Mouse (Mus musculus) kidney, embryonic 16.5 days (tissue): Measurements from ENCODE around the gene Gm17783. TPM values are rescaled to one million over a fixed set of nuclear protein-coding genes. Genes with fewer than 3 reads are reported as not detected.
"Not testable (repeated sequence)": the region's sequence is repeated elsewhere in the genome, so short reads cannot be mapped to it uniquely, and the experiment has no call there.

Source experiments
- ATAC-seq: fragments of 200-750 bp; cut with Nextera tagmentation; 2 replicates; pipeline ENCODE4 v1.8.0; 2017; ENCODE audit warnings: moderate TSS enrichment; ENCODE audit not compliant: low FRiP score, low TSS enrichment
- H3K27ac ChIP-seq: fragments of 300-500 bp; sonication (generic); 2 replicates; pipeline ENCODE4 v1.5.1; 2014; ENCODE audit warnings: low read length
- H3K27me3 ChIP-seq: fragments of 300-500 bp; sonication (generic); 2 replicates; pipeline ENCODE4 v1.6.1; 2014; ENCODE audit warnings: low read length, control low read depth, mixed read lengths; ENCODE audit not compliant: insufficient read depth
- H3K36me3 ChIP-seq: fragments of 300-500 bp; sonication (generic); 2 replicates; pipeline ENCODE4 v1.6.1; 2014; ENCODE audit warnings: low read length, control low read depth, mixed read lengths; ENCODE audit not compliant: insufficient read depth
- H3K4me1 ChIP-seq: fragments of 300-500 bp; sonication (generic); 2 replicates; pipeline ENCODE4 v1.6.1; 2014; ENCODE audit warnings: low read length, control low read depth, mixed read lengths; ENCODE audit not compliant: insufficient read depth
- H3K4me2 ChIP-seq: fragments of 300-500 bp; sonication (generic); replicated peaks from 2 replicates; pipeline ENCODE4 v1.6.1; 2014; ENCODE audit warnings: low read depth, low read length
- H3K4me3 ChIP-seq: fragments of 300-500 bp; sonication (generic); 2 replicates; pipeline ENCODE4 v1.5.1; 2014; ENCODE audit warnings: mild to moderate bottlenecking, low read length
- H3K9ac ChIP-seq: fragments of 300-500 bp; sonication (generic); replicated peaks from 2 replicates; pipeline ENCODE4 v1.6.1; 2014; ENCODE audit warnings: low read length
- H3K9me3 ChIP-seq: fragments of 300-500 bp; sonication (generic); 2 replicates; pipeline ENCODE4 v1.6.1; 2016; ENCODE audit warnings: low read length, control low read depth
- WGBS: fragments of 180-500 bp; shearing (Covaris S2); extraction: QIAGEN DNeasy Blood & Tissue Kit; methylation state at CpG from one replicate; pipeline ENCODE4 v1.1.7; 2014; 5-methylcytosine and 5-hydroxymethylcytosine counted together
- polyA plus RNA-seq: library from polyadenylated mRNA; unstranded; fragments of >200 nt; fragmentation: Nextera tagmentation; extraction: Ambion mirVana; gene quantifications from 2 replicates; pipeline ENCODE4 v1.2.1, GENCODE M21; 2015

Gm17783 gene
- 3.0 and 3.1 TPM in 2 replicates for polyA plus RNA-seq

DNA sequence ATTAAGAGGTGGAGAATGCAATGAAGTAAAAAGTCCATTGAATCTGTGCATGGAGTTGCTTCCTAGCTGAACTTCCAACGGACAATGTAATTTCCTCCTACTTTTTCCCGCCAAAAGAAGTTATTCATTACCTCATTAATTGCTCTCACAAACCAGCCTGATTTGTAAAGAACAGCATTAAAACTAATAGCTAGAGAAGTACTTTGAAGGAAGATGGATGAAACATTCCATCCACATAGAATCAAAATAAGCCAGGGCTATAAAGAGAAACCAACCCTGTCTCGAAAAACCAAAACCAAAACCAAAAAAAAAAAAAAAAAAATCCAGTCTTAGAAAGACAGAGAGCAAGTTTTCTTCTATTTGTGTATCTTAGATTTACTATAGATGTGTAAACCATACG is at the start of gene Gm17783:
Gene Gm17783 (minus strand): TSS at position 101 of the 400 bp plus-strand sequence.
- WGBS = 62% methylated on average over 4 of the region's 4 CpGs
- H3K36me3 ChIP-seq = no peaks in the 10 kb centered on the region
- no peak for ATAC-seq
- no peak within 1 kb of the TSS for H3K4me3 ChIP-seq
- no peaks in the 10 kb centered on the region for H3K4me1 ChIP-seq
- H3K9me3 ChIP-seq = no peaks in the 10 kb centered on the region
- H3K27ac ChIP-seq = no peak within 1 kb of the TSS
- H3K4me2 ChIP-seq = no peak within 1 kb of the TSS
- H3K9ac ChIP-seq = no peak within 1 kb of the TSS
- H3K27me3 ChIP-seq = no peaks in the 10 kb centered on the region

DNA sequence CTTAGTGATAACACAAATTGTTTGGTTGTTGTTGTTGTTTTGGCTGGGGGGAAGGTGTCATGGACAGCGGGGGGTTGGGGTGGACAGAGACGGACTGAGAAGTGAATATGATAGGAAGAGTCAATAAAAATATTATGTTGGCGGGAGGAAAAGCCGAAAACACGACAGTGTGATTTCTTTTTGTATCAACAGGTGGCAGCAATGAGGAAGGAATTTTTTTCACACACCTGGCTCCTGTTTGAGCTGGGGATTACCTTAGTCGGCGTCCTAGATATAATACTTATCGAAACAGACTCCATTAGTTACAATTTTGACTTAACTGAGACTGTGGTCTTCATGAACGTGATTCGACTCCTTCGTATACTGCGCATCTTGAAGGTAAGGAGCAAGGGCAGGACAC is 48.0 kb upstream of the Gm17783 start:
- H3K4me2 ChIP-seq = no peak overlapping the region
- ATAC-seq = no peak
- H3K27me3 ChIP-seq = no peaks in the 10 kb centered on the region
- no peak overlapping the region for H3K4me3 ChIP-seq
- no peaks in the 10 kb centered on the region for H3K36me3 ChIP-seq
- no peaks in the 10 kb centered on the region for H3K9me3 ChIP-seq
- H3K4me1 ChIP-seq = no peaks in the 10 kb centered on the region
- no peak overlapping the region for H3K9ac ChIP-seq
- no peak overlapping the region for H3K27ac ChIP-seq
- WGBS = 61% methylated on average over 12 of the region's 12 CpGs

DNA sequence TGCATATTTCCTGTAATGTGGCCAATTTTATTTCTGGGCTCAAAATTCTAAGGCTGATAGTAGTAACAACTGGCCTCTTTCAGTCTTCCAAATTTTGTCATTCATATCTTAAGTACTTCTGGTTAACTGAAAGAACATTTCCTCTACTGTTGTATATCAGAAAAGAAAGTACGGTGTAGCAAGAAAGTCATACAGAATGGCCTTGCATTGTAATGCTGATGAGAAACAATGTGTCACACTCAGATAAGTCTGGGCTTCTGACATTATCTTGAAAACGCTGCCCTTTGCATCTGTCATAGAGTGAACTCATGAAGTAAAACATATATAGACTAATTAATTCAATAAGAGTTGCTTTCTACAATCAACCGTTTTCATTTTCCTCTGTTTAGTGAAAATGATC is 40.5 kb upstream of the Gm17783 start:
- H3K27ac ChIP-seq = no peak overlapping the region
- no peaks in the 10 kb centered on the region for H3K36me3 ChIP-seq
- H3K9me3 ChIP-seq = no peaks in the 10 kb centered on the region
- no peak overlapping the region for H3K4me3 ChIP-seq
- no peak overlapping the region for H3K9ac ChIP-seq
- no peak for ATAC-seq
- H3K4me1 ChIP-seq = no peaks in the 10 kb centered on the region
- no peaks in the 10 kb centered on the region for H3K27me3 ChIP-seq
- 88% methylated on average over 3 of the region's 3 CpGs for WGBS
- H3K4me2 ChIP-seq = no peak overlapping the region

- 77% methylated on average over 3 of the region's 3 CpGs for WGBS
Measured at GRCm38 (mm10) chr16:45561747-45562146, 29.9 kb upstream of the Gm17783 start.

DNA sequence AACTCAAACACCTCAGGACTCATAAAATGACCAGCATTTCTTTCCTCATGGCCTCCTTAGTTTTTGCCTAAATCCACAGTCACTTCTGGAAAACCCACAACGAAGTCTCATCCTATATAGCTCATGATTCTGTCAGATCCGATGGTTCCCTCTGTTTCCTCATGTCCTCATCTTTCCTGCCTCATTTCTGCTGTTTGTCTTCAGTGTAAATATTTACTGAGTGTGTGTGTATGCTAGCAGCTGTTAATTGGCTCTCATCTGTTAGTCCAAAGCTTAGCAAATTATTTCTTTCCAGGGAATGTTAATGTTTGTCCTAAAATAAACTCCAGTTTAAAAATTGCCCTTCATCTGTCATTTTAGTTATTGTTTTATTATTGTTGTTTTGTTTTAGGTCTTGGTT is 19.7 kb upstream of the Gm17783 start:
- H3K9ac ChIP-seq = no peak overlapping the region
- H3K9me3 ChIP-seq = no peaks in the 10 kb centered on the region
- no peak overlapping the region for H3K4me2 ChIP-seq
- ATAC-seq = no peak
- no peak overlapping the region for H3K27ac ChIP-seq
- WGBS = 74% methylated on average over 2 of the region's 2 CpGs
- H3K36me3 ChIP-seq = no peaks in the 10 kb centered on the region
- no peaks in the 10 kb centered on the region for H3K4me1 ChIP-seq
- no peaks in the 10 kb centered on the region for H3K27me3 ChIP-seq
- no peak overlapping the region for H3K4me3 ChIP-seq

More at GRCm38 (mm10) chr16:45561747-45562146, 29.9 kb upstream of the Gm17783 start:
- Histone ChIP-seq H3K9ac (no peak overlapping the region), H3K9me3 (no peaks in the 10 kb centered on the region), H3K4me3 (no peak overlapping the region), H3K4me2 (no peak overlapping the region), H3K4me1 (no peaks in the 10 kb centered on the region), H3K27ac (no peak overlapping the region), H3K36me3 (no peaks in the 10 kb centered on the region), H3K27me3 (no peaks in the 10 kb centered on the region)
- no peak for ATAC-seq

- Histone ChIP-seq H3K4me1 (no peaks in the 10 kb centered on the region), H3K9me3 (no peaks in the 10 kb centered on the region), H3K27ac (no peak overlapping the region), H3K4me2 (no peak overlapping the region), H3K9ac (no peak overlapping the region), H3K4me3 (no peak overlapping the region), H3K36me3 (no peaks in the 10 kb centered on the region), H3K27me3 (no peaks in the 10 kb centered on the region)
- no peak for ATAC-seq
Measured at GRCm38 (mm10) chr16:45547982-45548381, 16.1 kb upstream of the Gm17783 start.

DNA sequence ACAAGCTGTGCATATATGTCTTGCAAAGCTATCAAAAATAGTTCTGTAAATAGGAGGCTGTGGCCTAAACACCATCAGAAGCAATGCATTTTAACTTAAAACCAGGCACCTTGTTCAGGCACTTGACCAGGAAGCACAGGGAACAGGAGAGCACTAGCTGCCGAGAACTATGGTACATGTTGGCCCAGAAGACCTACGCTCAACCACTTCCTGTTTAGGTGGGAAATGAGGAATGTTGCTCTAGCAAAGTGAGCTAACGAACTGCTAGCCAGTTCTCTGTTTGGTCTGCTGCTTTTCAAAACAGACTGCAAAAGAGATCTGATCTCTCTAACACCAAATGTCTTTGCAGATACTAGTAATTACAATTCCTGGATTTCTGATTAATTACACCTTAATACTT is 12.5 kb upstream of the Gm17783 start:
- Histone ChIP-seq H3K4me2 (no peak overlapping the region), H3K27ac (no peak overlapping the region), H3K4me1 (no peaks in the 10 kb centered on the region), H3K9me3 (no peaks in the 10 kb centered on the region), H3K9ac (no peak overlapping the region), H3K36me3 (no peaks in the 10 kb centered on the region), H3K27me3 (no peaks in the 10 kb centered on the region), H3K4me3 (no peak overlapping the region)
- no peak for ATAC-seq
- 63% methylated on average over 3 of the region's 3 CpGs for WGBS

- Histone ChIP-seq H3K4me3 (no peak overlapping the region), H3K27ac (no peak overlapping the region), H3K9me3 (no peaks in the 10 kb centered on the region), H3K4me2 (no peak overlapping the region), H3K27me3 (no peaks in the 10 kb centered on the region), H3K9ac (no peak overlapping the region), H3K4me1 (no peaks in the 10 kb centered on the region), H3K36me3 (no peaks in the 10 kb centered on the region)
- ATAC-seq = no peak
Measured at GRCm38 (mm10) chr16:45542108-45542507, 10.3 kb upstream of the Gm17783 start.

- not testable (repeated sequence) for H3K4me1 ChIP-seq, H3K4me2 ChIP-seq, H3K27me3 ChIP-seq, H3K9ac ChIP-seq, H3K27ac ChIP-seq, ATAC-seq, H3K9me3 ChIP-seq, H3K4me3 ChIP-seq, H3K36me3 ChIP-seq
- 73% methylated on average over 1 of the region's 1 CpGs for WGBS
Measured at GRCm38 (mm10) chr16:45538342-45538741, 6.5 kb upstream of the Gm17783 start.

DNA sequence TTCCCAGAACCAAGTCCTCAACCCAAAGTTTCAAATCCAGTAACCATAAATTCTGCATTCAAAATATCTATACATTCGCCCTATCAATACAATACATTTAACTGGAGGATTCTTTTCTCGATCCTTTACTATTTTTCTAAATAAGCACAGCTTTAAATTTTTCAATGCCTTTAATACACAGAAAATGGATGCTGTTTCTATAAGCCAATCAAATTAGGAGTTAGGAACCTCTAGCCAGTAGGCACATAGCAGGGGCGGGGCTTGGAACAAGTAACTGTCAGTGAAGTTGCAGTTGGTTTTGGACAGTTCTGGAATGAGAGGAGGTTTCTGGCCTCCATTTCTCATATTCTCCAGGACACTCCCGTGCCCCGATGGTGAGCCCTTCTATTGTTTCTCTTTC is 3.2 kb upstream of the Gm17783 start, which contains the start of gene Slc9c1:
Gene Slc9c1 (plus strand): TSS at position 301 of the 400 bp plus-strand sequence.
- no peaks in the 10 kb centered on the region for H3K27me3 ChIP-seq
- no peaks in the 10 kb centered on the region for H3K4me1 ChIP-seq
- no peak for ATAC-seq
- H3K4me2 ChIP-seq = no peak within 1 kb of the TSS
- no peaks in the 10 kb centered on the region for H3K36me3 ChIP-seq
- 94% methylated on average over 5 of the region's 5 CpGs for WGBS
- no peak within 1 kb of the TSS for H3K27ac ChIP-seq
- no peak within 1 kb of the TSS for H3K4me3 ChIP-seq
- H3K9ac ChIP-seq = no peak within 1 kb of the TSS
- no peaks in the 10 kb centered on the region for H3K9me3 ChIP-seq

GRCm38 (mm10) chr16:45525551-45525950 is 6.3 kb downstream of the Gm17783 start:
- Histone ChIP-seq H3K9ac (no peak overlapping the region), H3K36me3 (no peaks in the 10 kb centered on the region), H3K27ac (no peak overlapping the region), H3K4me2 (no peak overlapping the region), H3K9me3 (no peaks in the 10 kb centered on the region), H3K4me3 (no peak overlapping the region), H3K27me3 (no peaks in the 10 kb centered on the region), H3K4me1 (no peaks in the 10 kb centered on the region)
- WGBS = 82% methylated on average over 5 of the region's 5 CpGs
- no peak for ATAC-seq
